Mouse (Mus musculus) layer of hippocampus, adult 2 months (tissue): ENCODE data around the gene Nhlh2. TPM values are rescaled to one million over a fixed set of nuclear protein-coding genes. Genes with fewer than 3 reads are reported as not detected.

Experiments used
- DNase-seq, 2 experiments: peaks; one replicate each; pipeline ENCODE4 v3.0.0; 2022; ENCODE audit warnings: low spot score in 2 of 2
- H3K27ac ChIP-seq: fragments of 200-600 bp; 2 replicates; pipeline ENCODE4 v1.8.1; 2022
- H3K4me3 ChIP-seq: fragments of 200-600 bp; 2 replicates; pipeline ENCODE4 v1.8.1; 2022; ENCODE audit warnings: mild to moderate bottlenecking
- CTCF ChIP-seq: fragments of 200-600 bp; conservative IDR thresholded peaks from 2 replicates; pipeline ENCODE4 v1.8.1; 2022; ENCODE audit warnings: antibody characterized with exemption, mild to moderate bottlenecking, moderate library complexity
- long read RNA-seq, 2 experiments: library from polyadenylated mRNA; stranded (forward); transcript quantifications; one replicate each; pipeline ENCODE4 v2.0.0; 2021; ENCODE audit warnings: borderline mapping rate in 2 of 2
- total RNA-seq, 2 experiments: library from RNA; stranded (reverse); gene quantifications; 2 replicates each; pipeline ENCODE4 v1.2.3; 2021

Nhlh2 gene
- 1 to 10 TPM; 1.3 to 1.8 TPM for total RNA-seq
- long read RNA-seq, experiment 1, partial matches to known transcripts: 0 of 3 reads
- long read RNA-seq, experiment 1, other reads (novel, unspliced or antisense): 0 of 3 reads
- long read RNA-seq, experiment 2, partial matches to known transcripts: 1 of 4 reads
- long read RNA-seq, experiment 2, other reads (novel, unspliced or antisense): 0 of 4 reads

DNA sequence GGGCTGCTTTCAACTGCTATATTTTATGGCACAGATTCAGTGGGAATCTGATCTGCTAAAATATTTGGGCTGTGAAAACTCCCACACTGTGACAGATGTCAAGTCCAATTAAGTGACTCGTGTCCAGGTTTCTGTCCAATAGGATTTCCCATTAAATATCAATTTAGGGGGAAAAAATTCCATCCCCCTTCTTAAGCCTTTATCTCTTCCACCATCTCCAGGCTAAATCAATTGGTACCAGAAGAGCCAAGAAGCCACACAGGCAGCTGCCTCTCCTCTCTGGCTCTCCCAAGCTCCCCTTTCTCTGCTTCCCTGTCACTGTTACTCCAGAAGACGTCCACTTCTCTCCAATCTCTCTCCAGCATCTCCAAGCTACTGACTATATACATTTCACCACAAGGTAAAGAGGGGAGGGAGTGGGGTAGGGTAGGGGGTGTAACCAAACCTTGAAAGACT lies at the start of gene Nhlh2:
Nhlh2 (plus strand) TSS at position 151 of the 456 bp plus-strand sequence.
- Histone ChIP-seq H3K4me3 (peak within 1 kb of the TSS; percentile 49), H3K27ac (no peak within 1 kb of the TSS)
- no peak for TF ChIP-seq CTCF
- peak in 1 of 2 experiments; percentile 19 for DNase-seq

DNA sequence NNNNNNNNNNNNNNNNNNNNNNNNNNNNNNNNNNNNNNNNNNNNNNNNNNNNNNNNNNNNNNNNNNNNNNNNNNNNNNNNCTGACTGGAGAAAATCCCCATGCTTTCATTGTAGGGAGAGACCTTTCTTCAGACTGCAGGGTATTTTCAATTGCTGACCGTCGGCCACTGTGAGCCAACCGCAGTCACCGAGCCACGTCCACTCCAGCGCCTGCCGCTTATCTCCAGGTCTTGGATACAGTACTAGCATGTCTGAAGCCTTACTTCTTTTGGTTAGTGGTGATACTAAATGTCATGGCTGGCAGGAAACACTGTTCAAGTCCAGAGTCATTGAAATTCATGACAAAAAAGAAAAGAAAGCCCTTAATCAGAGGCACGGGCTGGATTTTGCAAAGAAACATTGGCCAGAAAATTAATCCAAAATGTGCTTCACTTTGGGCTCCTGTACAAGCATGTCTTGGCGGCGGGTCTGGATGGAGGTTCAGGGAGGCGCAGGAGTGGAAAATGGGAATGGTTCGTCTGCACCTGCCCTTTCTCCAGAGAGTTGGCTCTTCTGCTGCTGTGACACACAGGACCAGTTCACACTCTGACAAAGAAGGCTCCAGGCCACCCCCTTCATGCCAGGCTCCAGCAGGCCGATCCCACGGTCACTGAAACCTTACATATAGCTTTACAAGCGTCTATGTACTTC lies 48.6 kb upstream of the Nhlh2 start:
- TF ChIP-seq CTCF: no peak
- no peak for DNase-seq
- H3K4me3 ChIP-seq: no peak overlapping the region
- no peak overlapping the region for H3K27ac ChIP-seq

DNA sequence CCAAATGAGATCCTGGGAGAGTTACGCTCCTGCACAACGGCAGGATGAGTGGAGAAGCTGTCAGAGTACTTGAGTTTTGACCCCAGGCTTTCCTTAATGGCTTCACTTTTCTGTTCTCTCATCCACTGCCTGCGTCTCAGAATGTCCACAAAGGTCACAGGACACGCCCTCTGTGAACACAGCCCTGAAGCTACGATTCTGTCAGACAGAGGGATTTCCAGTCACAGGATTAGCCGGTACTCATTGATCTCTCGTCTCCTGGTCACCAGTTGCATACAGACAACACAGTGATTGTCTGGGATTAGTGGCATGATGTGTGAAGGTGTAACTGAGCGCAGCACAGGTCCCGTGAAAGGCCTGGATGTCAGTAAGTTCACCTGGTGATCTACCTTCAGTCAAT lies 46.4 kb upstream of the Nhlh2 start:
- no peak for TF ChIP-seq CTCF
- Histone ChIP-seq H3K4me3 (no peak overlapping the region), H3K27ac (no peak overlapping the region)
- DNase-seq: no peak

DNA sequence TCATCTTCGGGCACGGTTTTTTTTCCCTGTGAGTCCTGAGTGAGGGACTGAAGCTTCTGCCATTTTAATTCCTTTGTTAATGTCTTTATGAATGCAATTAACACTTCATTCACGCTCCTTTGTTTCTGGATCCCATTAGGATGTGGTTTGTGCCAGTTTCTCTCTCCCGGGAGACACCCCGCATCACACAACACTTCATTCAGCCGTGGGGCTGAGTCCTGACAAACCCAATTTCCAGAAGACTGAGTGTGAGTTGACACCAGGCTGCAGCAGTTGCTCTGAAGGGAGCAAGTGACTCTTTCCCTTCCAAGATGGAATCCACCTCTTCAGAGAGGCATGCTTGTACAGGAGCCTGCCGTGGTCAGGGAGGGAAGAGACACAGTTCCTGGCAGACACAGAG lies 45.5 kb upstream of the Nhlh2 start:
- TF ChIP-seq CTCF: no peak
- H3K4me3 ChIP-seq: no peak overlapping the region
- no peak for DNase-seq
- H3K27ac ChIP-seq: no peak overlapping the region

DNA sequence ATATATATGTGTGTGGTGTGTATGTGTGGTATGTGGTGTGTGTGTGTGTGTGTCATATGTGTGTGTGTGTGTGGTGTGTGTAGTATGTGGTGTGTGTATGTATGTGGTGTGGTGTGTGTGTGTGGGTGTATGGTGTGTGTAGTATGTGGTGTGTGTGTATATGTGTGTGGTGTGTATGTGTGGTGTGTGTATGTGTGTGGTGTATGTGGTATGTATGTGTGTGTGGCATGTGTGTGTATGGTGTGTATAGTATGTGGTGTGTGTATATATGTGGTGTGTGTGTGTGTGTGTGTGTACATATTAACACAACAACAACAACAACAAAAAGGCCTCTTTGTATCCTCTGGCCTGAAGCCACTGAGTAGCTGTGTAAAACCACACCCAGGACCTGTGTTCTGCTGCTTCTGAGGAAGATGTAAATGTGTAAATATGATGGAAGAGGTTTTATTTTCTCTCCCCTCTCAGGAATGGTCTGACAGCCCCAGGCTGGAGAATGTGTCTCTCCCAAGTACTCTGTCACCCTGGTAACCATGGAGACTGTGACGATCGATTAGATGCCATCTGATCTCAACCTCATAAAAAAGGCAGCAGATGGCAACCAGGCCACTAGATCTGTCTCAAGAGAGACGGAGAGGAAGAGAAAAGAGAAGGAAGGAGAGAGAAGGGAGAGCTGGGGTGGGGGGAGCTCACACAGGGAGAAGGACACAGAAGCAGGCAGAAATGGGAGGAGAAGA lies 42.9 kb upstream of the Nhlh2 start:
- peak; percentile 37 to 39 for DNase-seq
- peak overlapping the region; percentile 68 for H3K27ac ChIP-seq
- H3K4me3 ChIP-seq: no peak overlapping the region
- TF ChIP-seq CTCF: no peak

DNA sequence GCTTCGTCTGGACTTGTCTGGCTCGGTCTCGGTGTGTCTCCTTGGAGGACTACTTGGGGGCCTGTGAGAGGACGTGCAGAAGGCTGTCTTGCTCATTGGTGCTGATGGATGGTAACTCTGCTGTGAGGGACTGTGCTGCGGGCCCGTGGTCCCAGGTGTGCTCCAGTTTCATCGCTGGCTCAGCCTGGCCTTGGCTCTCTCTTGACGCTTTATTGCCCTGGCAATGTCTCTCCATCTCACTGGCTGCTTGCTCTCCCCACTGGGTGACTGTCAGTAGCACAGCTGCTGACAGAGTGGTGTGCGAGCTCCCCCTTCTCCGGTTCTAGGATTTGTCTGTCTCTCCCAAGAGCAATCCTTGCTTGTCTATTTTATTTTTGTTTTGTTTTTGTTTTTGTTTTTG lies 34.5 kb upstream of the Nhlh2 start:
- H3K4me3 ChIP-seq: no peak overlapping the region

DNA sequence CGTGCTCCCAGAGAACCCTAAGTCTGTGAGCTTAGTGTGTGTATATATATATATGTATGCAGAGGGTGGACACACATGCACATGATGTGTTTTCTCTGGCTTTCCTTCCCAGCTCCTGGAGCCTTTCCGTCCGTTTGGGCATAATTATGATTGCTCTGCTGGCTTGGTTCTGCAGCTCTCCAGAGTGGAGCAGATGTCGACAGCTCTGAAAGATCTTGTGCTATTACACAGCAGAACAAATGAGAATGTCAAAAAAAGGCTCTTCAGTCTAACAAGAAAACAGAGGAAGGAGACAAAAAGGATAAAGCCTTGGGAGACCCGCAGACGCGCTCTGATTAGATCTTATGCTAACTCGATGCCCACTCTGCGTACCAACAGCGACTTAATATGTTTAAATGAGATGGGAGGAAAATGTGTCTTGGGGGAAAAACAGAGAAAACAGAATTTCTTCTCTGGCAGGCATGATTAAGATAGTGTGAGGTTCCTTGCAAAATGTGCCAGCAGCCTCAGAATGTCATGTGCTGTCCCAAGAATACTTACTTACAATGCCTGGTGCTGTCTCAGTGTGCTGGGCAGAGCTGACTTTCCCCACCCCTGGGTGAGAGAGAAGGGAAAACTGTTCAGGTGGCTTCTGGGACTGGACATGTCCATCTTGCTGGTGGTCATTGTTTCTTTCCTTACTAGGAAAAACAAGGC lies 31.4 kb upstream of the Nhlh2 start:
- Histone ChIP-seq H3K27ac (peak overlapping the region; percentile 75; the same call in 1 of the 2 replicates), H3K4me3 (no peak overlapping the region)
- TF ChIP-seq CTCF: no peak
- peak in 1 of 2 experiments; percentile 20 for DNase-seq

More for the DNA sequence above, 34.5 kb upstream of the Nhlh2 start:
- no peak for TF ChIP-seq CTCF
- H3K27ac ChIP-seq: no peak overlapping the region
- DNase-seq: no peak

DNA sequence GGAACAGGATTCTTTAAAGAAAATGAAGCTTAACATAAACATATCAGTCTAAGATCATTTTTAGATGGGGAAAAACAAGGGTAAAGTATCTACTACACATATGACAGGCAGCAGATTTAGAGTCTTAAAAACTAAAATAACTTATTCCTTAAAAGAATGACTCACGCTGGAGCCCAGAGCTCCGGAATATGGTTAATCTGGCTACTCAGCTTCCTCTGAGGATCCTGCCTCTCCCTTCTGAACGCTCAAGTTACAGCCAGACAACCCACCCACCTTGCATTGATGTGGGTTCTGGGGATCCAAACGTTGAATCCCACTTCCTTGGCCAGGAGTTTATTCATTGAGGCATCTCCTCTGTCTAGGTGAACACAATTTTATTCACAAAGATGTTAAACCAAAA lies 26.0 kb upstream of the Nhlh2 start:
- TF ChIP-seq CTCF: no peak
- DNase-seq: peak in 1 of 2 experiments; percentile 13
- no peak overlapping the region for H3K4me3 ChIP-seq
- H3K27ac ChIP-seq: no peak overlapping the region

DNA sequence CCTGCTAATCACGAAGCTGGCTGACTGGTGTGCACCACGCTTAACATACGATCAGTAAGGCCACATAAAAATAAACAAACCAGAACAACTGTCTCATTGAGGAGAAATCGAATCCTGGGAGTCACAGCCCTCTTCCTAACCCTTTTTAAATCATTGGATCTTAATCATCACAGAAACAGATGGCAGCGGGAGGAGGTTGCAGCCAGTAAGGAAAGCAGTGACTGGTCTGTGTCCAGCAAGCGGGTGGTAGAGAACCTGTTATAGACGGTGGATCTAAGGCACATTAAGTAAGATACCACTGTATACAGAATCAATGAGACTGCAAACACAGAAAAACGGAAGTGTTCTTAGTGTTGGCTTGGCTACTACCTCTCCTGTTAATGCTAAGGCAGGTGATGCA lies 24.2 kb upstream of the Nhlh2 start:
- DNase-seq: no peak
- Histone ChIP-seq H3K27ac (no peak overlapping the region), H3K4me3 (no peak overlapping the region)
- TF ChIP-seq CTCF: no peak

DNA sequence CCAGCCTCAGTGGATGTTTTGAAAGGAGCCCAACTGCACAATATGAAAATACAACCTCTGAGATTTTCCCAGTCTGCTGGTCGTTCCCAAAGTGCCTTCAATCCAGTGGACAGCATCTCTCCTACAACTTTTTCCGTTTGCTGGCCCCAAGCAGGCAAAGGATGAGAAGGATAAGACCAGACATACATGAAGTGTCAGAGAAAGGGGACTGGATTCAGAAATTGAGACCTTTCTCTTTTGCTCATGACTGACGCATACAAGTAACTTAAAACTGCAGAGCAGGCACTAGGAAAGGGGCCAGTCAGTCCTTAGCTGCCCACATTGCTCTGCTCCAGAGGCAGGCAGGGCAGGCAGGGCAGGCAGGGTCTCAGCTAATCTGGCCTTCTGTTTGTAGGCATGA lies 19.7 kb upstream of the Nhlh2 start:
- no peak for TF ChIP-seq CTCF
- Histone ChIP-seq H3K4me3 (no peak overlapping the region), H3K27ac (no peak overlapping the region)
- DNase-seq: no peak

DNA sequence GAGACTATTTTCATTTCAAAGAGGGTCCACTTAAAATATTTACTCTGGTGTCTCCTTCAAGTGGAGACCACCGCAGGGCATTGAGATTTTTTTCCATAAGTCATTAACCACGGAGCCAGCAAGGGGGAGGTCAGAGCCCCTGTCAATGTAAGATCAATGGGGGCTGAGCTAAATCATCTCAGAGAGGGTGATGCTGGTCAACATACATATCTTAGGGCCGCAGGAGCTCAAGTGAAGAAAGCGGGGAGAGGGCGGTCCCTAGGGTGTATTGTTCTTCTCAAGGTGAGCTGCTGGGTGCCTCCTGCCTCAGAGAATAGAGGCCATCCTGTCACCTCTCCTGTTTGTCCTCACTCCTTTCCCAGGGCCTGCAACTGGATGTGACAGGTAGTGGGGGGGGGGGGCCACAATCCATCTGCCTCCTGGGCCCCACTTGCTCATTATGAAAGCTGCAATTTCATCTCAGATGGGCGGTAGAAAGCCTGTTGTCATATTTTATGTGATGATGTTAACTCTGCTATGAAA lies 18.8 kb upstream of the Nhlh2 start:
- no peak for DNase-seq
- TF ChIP-seq CTCF: no peak
- H3K27ac ChIP-seq: no peak overlapping the region
- no peak overlapping the region for H3K4me3 ChIP-seq

DNA sequence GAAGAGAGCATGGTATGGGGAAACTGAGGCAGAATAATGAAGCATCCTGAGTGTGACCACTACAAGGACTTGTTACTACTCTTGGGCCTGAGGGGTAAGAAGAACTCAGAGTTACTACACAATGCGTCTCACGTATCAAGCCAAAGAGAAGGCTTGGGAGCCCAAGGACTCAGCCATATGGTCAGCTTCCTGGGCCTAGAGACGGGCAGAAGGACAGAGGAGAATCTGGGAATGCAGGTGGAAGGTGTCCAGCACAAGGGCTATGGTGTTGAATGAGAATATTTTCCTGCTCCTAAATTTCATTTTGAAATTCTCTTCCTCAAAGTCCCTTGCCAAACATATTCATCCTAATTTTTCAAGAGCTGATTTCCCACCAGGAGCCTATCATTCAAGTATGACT lies 12.0 kb upstream of the Nhlh2 start:
- DNase-seq: no peak
- no peak overlapping the region for H3K4me3 ChIP-seq
- no peak for TF ChIP-seq CTCF
- H3K27ac ChIP-seq: no peak overlapping the region
